Mouse (Mus musculus) thymus, adult 2 months (tissue): Measurements from ENCODE around the gene Rbms1. TPM values are rescaled to one million over a fixed set of nuclear protein-coding genes. Genes with fewer than 3 reads are reported as not detected.

Source experiments
- DNase-seq: peaks from one replicate; pipeline ENCODE4 v3.0.0; 2021
- H3K27ac ChIP-seq: fragments of 200-500 bp; 2 replicates; pipeline ENCODE4 v1.5.1; 2012; ENCODE audit warnings: low read length, control low read depth; ENCODE audit not compliant: control insufficient read depth, insufficient read depth
- H3K27me3 ChIP-seq: fragments of 200-500 bp; 2 replicates; pipeline ENCODE4 v1.6.1; 2012; ENCODE audit warnings: mild to moderate bottlenecking, low read length, moderate library complexity, mixed read lengths; ENCODE audit not compliant: control insufficient read depth, insufficient read depth
- H3K36me3 ChIP-seq: fragments of 200-500 bp; 2 replicates; pipeline ENCODE4 v1.6.1; 2012; ENCODE audit warnings: mild to moderate bottlenecking, low read length, moderate library complexity; ENCODE audit not compliant: control insufficient read depth, insufficient read depth
- H3K4me1 ChIP-seq: fragments of 200-500 bp; replicated peaks from 2 replicates; pipeline ENCODE4 v1.6.1; 2012; ENCODE audit warnings: low read length; ENCODE audit not compliant: control insufficient read depth, insufficient read depth
- H3K4me3 ChIP-seq: fragments of 200-500 bp; 2 replicates; pipeline ENCODE4 v1.5.1; 2012; ENCODE audit warnings: mild to moderate bottlenecking, low read length, control low read depth, moderate library complexity; ENCODE audit not compliant: control insufficient read depth, insufficient read depth
- CTCF ChIP-seq: fragments of 200-500 bp; IDR thresholded peaks from 2 replicates; pipeline ENCODE4 v1.5.1; 2012; ENCODE audit warnings: mild to moderate bottlenecking, control low read depth, low read length, moderate library complexity, borderline replicate concordance; ENCODE audit not compliant: control insufficient read depth, poor library complexity, insufficient read depth; ENCODE audit errors: extremely low read depth
- POLR2A ChIP-seq: fragments of 200-500 bp; IDR thresholded peaks from 2 replicates; pipeline ENCODE4 v1.6.1; 2012; ENCODE audit warnings: mild to moderate bottlenecking, low read length, control low read depth, moderate library complexity; ENCODE audit not compliant: control insufficient read depth, poor library complexity, insufficient read depth; ENCODE audit errors: extremely low read depth
- WGBS: fragments of 180-500 bp; shearing (Covaris S2); methylation state at CpG from one replicate; pipeline ENCODE4 v1.1.7; 2018; 5-methylcytosine and 5-hydroxymethylcytosine counted together
- polyA plus RNA-seq: library from polyadenylated mRNA; depleted of rRNA; stranded (reverse); fragments of >200 nt; gene quantifications from 2 replicates; pipeline ENCODE4 v1.2.3, GENCODE M21; 2012

The Rbms1 gene
- polyA plus RNA-seq, 1 experiment, result 151 TPM

DNA sequence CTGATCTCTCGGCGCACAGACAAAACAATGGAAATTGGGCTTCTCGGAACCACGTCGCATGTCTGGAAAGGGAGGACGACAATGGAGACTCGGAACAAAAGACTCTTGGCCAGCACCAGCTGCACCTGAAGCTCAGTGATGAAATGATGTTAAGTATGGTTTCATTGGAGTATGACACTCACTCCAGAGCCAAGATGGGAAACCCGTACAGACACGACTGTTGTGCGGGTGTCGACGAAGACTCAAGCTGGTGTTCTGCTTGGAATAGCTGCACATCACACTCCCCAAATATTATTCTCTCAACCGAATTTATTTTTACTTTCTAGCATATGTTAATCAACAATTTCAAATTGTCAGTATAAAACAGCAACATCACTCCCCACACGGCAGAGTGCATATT, 26.1 kb downstream of the Rbms1 start:
- no peak for DNase-seq
- 96% methylated on average over 14 of the region's 14 CpGs for WGBS
- H3K36me3 ChIP-seq, result no peaks in the 10 kb centered on the region
- H3K4me1 ChIP-seq, result no peaks in the 10 kb centered on the region
- no peak overlapping the region for H3K4me3 ChIP-seq
- H3K27me3 ChIP-seq, result no peaks in the 10 kb centered on the region
- TF ChIP-seq POLR2A (no peak), CTCF (no peak)
- H3K27ac ChIP-seq, result no peak overlapping the region

DNA sequence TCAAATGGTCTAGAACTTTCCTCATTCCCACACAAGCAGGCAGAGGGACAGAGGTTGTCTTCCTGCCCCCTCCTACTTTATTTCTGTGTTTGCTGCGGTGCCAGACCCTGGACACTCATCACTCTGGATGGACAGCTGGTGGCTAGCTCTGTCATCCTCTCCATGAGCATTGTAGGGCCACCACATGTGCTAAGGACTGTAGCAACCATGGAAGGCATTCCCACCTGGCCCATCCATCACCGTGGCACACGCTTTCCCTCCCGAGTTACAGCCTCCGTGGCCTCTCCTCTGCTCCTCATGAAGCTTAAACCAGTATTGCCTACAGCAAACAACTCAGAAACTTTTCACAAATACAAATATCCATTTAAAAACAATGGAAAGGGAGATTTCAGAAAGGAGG, 34.0 kb downstream of the Rbms1 start:
- Histone ChIP-seq H3K4me1 (peaks cover 2% of the 10 kb centered on the region; the same call in 1 of the 2 replicates), H3K27ac (no peak overlapping the region), H3K4me3 (no peak overlapping the region), H3K27me3 (no peaks in the 10 kb centered on the region), H3K36me3 (no peaks in the 10 kb centered on the region)
- TF ChIP-seq POLR2A (no peak), CTCF (no peak)
- DNase-seq, result no peak
- WGBS, result over 99% methylated on average over 5 of the region's 5 CpGs

DNA sequence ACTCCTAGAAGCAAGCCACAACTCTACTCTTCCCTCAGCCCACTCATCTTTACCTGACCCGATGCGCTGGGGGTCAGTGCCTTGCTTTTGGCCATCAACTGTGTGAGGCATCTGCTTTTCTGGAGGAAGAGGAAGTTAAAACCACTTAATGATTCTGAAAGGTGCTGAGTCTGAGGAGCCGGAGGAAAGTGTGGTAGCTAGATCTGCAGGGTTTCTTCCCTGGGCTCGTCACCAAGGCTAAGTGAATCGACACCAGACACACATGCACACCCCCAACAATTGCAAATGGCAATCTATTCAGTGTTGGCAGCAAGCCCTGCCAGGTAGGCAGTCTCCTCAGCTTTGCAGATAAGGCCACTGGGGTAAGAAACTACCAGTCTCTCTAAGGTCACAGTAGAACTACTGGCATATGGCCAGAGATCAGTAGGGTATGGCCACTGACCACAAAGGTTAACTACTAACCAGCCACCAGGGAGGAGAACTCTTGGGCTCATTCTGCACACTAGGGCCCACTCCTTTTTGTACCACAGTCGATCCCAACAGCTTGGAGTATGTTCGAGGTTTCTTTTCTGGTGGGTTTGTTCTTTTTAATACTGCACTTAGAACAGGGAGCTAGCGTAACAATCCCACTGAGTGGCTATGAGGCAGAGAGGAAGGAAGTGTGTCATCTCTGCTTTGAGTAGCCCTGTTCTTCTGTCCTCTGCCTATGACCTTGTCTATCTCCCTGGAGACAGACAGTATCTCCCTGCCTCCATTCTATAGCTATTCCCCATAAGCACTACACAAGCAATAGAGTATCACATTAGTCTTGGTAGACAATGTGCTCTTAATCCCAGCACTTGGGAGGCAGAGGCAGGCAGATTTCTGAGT, 34.9 kb downstream of the Rbms1 start:
- Histone ChIP-seq H3K4me3 (no peak overlapping the region), H3K27me3 (no peaks in the 10 kb centered on the region), H3K4me1 (peaks cover 8% of the 10 kb centered on the region), H3K27ac (no peak overlapping the region), H3K36me3 (no peaks in the 10 kb centered on the region)
- 41% methylated on average over 8 of the region's 8 CpGs for WGBS
- TF ChIP-seq CTCF (no peak), POLR2A (no peak)
- no peak for DNase-seq

DNA sequence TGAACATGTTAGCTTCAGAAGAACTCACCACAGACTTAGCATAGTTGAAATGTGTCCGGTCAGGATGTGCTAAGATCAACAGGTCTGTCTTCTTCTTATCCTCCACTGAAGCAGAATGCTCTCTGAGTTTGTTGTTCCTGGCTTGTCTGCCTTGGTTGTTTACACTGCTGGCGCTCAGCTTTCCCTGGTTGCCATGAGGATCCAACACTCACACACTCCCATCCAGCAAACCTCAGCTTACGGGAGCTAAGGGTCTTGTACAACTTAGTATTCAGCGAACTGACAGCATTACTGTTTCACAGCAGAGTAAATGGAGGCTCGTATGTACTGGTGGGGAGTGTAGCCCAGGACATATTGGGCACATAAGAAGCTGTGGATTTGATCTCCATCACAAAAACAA, 37.9 kb downstream of the Rbms1 start:
- Histone ChIP-seq H3K27me3 (no peaks in the 10 kb centered on the region), H3K4me3 (no peak overlapping the region), H3K27ac (no peak overlapping the region), H3K4me1 (peaks cover 9% of the 10 kb centered on the region), H3K36me3 (no peaks in the 10 kb centered on the region)
- TF ChIP-seq CTCF (no peak), POLR2A (no peak)
- DNase-seq, result no peak
- WGBS, result 93% methylated on average over 5 of the region's 5 CpGs

DNA sequence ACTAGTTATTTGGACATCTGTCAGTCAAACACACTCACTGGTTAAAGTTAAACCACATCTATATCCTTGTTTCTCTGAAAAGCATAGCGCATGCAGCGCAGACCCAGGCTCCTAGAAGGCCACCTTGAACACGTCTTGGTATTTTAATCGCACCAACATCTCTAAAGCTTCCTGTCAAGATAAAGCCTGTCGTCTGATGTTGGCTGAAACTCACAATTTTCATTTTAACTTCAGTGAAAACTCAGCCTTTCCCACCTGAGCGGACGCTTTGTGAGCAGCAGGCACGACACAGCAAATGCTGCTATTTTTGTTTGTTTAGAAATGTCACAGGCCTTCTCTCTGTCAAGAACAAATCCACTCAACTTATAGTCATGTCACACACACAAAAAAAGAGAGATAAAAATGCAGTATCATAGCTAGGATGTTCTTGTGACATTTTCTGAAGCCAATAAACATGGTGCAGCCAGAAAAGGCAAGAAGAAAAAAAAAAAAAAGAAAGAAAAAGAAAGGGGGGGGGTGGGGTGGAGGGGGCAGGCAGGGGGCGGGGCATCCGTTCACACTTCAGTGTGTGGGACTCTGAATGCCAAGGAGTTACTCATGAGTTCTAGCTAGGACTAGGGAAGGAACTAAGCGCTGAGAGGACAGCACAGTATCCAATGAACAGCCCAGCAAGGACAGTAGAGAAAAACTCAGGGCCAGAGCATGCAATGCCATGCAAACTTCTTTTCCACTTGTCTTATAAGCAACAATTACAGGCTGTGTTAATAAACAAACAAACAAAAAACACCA, 39.0 kb downstream of the Rbms1 start:
- H3K4me1 ChIP-seq, result peaks cover 9% of the 10 kb centered on the region
- H3K27ac ChIP-seq, result peak overlapping the region; percentile 87
- no peaks in the 10 kb centered on the region for H3K27me3 ChIP-seq
- H3K36me3 ChIP-seq, result no peaks in the 10 kb centered on the region
- H3K4me3 ChIP-seq, result no peak overlapping the region
- no peak for TF ChIP-seq POLR2A
- WGBS, result 14% methylated on average over 11 of the region's 11 CpGs
- peak; percentile 19 for DNase-seq

DNA sequence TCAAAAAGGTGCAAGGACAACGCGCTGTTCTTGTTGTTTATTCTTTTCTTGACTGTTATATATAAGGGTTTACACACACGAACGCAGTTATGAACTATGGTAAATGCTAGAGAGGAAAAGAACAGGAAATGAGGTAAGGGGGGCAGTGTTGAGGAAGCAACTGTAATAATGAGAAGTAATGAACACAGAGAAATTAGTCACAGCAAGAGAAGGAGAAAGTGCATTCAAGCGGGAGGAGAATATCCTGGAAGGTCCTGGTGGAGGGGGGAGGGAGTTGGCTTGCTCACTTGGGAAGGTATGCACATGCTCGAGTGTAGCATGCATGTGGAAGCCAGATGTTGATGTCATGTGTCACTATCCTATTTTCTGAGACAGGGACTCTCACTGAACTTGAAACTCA, 39.9 kb downstream of the Rbms1 start:
- DNase-seq, result no peak
- Histone ChIP-seq H3K4me3 (no peak overlapping the region), H3K36me3 (no peaks in the 10 kb centered on the region)

DNA sequence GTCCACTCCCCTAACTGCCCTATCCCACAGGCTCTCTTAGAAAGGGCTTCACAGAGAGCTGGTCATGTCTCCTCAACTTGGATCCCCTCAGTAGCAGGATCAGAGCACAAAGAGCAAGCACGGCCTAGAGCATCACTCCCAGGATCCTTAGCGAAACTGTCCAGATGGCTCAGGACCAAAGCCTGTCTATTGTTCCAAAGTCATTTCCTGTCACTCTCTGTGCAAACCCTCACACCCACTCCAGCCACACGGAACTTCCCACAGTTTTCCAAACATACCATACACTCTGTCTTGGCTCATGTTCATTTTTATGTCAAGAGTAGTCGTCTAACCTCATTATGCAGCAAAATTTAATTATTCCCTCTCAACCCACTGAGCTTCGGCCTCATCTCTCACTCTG, 40.6 kb downstream of the Rbms1 start:
- peaks cover 9% of the 10 kb centered on the region for H3K4me1 ChIP-seq
- no peak overlapping the region for H3K4me3 ChIP-seq
- H3K27ac ChIP-seq, result no peak overlapping the region
- WGBS, result 83% methylated on average over 5 of the region's 5 CpGs
- TF ChIP-seq POLR2A, result no peak
- no peak for TF ChIP-seq CTCF
- DNase-seq, result no peak
- H3K36me3 ChIP-seq, result no peaks in the 10 kb centered on the region
- H3K27me3 ChIP-seq, result no peaks in the 10 kb centered on the region

More for the DNA sequence above, 39.9 kb downstream of the Rbms1 start:
- Histone ChIP-seq H3K27ac (peak overlapping the region; percentile 80), H3K27me3 (no peaks in the 10 kb centered on the region), H3K4me1 (peaks cover 9% of the 10 kb centered on the region)
- WGBS, result 11% methylated on average over 6 of the region's 6 CpGs
- TF ChIP-seq POLR2A, result no peak
- no peak for TF ChIP-seq CTCF
